Mouse (Mus musculus): ENCODE results near the gene Jsrp1. TPM values are rescaled to one million over a fixed set of nuclear protein-coding genes. Genes with fewer than 3 reads are reported as not detected.
"Not testable (repeated sequence)": the region's sequence is repeated elsewhere in the genome, so short reads cannot be mapped to it uniquely, and the experiment has no call there.

Jsrp1 gene
- polyA plus RNA-seq, 1 experiment from 2014 or later, result 2.2 TPM

GRCm38 (mm10) chr10:80821991-80822390 is 8.7 kb upstream of the Jsrp1 start:
- H3K27me3 ChIP-seq, result no peaks in the 10 kb centered on the region
- no peak overlapping the region for H3K4me2 ChIP-seq
- WGBS, result 41% methylated on average over 2 of the region's 2 CpGs
- H3K27ac ChIP-seq, result no peak overlapping the region
- H3K36me3 ChIP-seq, result no peaks in the 10 kb centered on the region
- H3K4me3 ChIP-seq, result no peak overlapping the region
- H3K9me3 ChIP-seq, result no peaks in the 10 kb centered on the region
- no peaks in the 10 kb centered on the region for H3K4me1 ChIP-seq
- no peak for ATAC-seq (ENCODE audit: insufficient number of reproducible peaks, insufficient read depth, low FRiP score, low TSS enrichment, low read depth)
- H3K9ac ChIP-seq, result no peak overlapping the region

GRCm38 (mm10) chr10:80819406-80819805 is 6.1 kb upstream of the Jsrp1 start:
- no peak overlapping the region for H3K4me2 ChIP-seq
- no peaks in the 10 kb centered on the region for H3K4me1 ChIP-seq
- no peaks in the 10 kb centered on the region for H3K27me3 ChIP-seq
- H3K4me3 ChIP-seq, result no peak overlapping the region
- no peak overlapping the region for H3K9ac ChIP-seq
- WGBS, result 46% methylated on average over 3 of the region's 3 CpGs
- no peaks in the 10 kb centered on the region for H3K9me3 ChIP-seq
- no peak for ATAC-seq (ENCODE audit: insufficient number of reproducible peaks, insufficient read depth, low FRiP score, low TSS enrichment, low read depth)
- H3K36me3 ChIP-seq, result no peaks in the 10 kb centered on the region
- no peak overlapping the region for H3K27ac ChIP-seq

GRCm38 (mm10) chr10:80818599-80819281 is 5.4 kb upstream of the Jsrp1 start:
- H3K4me2 ChIP-seq, result no peak overlapping the region
- no peak overlapping the region for H3K9ac ChIP-seq
- WGBS, result 59% methylated on average over 6 of the region's 6 CpGs
- no peaks in the 10 kb centered on the region for H3K4me1 ChIP-seq
- ATAC-seq (ENCODE audit: insufficient number of reproducible peaks, insufficient read depth, low FRiP score, low TSS enrichment, low read depth), result no peak
- no peaks in the 10 kb centered on the region for H3K27me3 ChIP-seq
- no peaks in the 10 kb centered on the region for H3K36me3 ChIP-seq
- no peak overlapping the region for H3K27ac ChIP-seq
- no peaks in the 10 kb centered on the region for H3K9me3 ChIP-seq
- H3K4me3 ChIP-seq, result no peak overlapping the region

GRCm38 (mm10) chr10:80817955-80818354 is 4.7 kb upstream of the Jsrp1 start:
- not testable (repeated sequence) for H3K4me3 ChIP-seq; H3K9me3 ChIP-seq; H3K4me1 ChIP-seq; H3K27ac ChIP-seq; ATAC-seq (ENCODE audit: insufficient number of reproducible peaks, insufficient read depth, low FRiP score, low TSS enrichment, low read depth); H3K9ac ChIP-seq; H3K36me3 ChIP-seq; H3K27me3 ChIP-seq; H3K4me2 ChIP-seq
- 82% methylated on average over 7 of the region's 7 CpGs for WGBS

- Histone ChIP-seq H3K36me3 (no peaks in the 10 kb centered on the region), H3K9me3 (no peaks in the 10 kb centered on the region), H3K27me3 (no peaks in the 10 kb centered on the region), H3K4me1 (no peaks in the 10 kb centered on the region), H3K4me3 (no peak overlapping the region), H3K9ac (no peak overlapping the region), H3K27ac (no peak overlapping the region), H3K4me2 (no peak overlapping the region)
- WGBS, result 76% methylated on average over 2 of the region's 2 CpGs
- no peak for ATAC-seq (ENCODE audit: insufficient number of reproducible peaks, insufficient read depth, low FRiP score, low TSS enrichment, low read depth)
Observed at GRCm38 (mm10) chr10:80817164-80817563, 3.9 kb upstream of the Jsrp1 start.

- not testable (repeated sequence) for H3K4me1 ChIP-seq; H3K9ac ChIP-seq; H3K27me3 ChIP-seq; H3K27ac ChIP-seq; ATAC-seq (ENCODE audit: insufficient number of reproducible peaks, insufficient read depth, low FRiP score, low TSS enrichment, low read depth); H3K4me2 ChIP-seq; H3K4me3 ChIP-seq; H3K9me3 ChIP-seq; H3K36me3 ChIP-seq
- 79% methylated on average over 3 of the region's 3 CpGs for WGBS
Observed at GRCm38 (mm10) chr10:80816303-80816702, 3.0 kb upstream of the Jsrp1 start.

- Histone ChIP-seq H3K4me3 (no peak overlapping the region), H3K27ac (no peak overlapping the region), H3K4me1 (peaks cover 6% of the 10 kb centered on the region), H3K9me3 (no peaks in the 10 kb centered on the region), H3K4me2 (no peak overlapping the region), H3K27me3 (peaks cover 15% of the 10 kb centered on the region), H3K9ac (no peak overlapping the region), H3K36me3 (no peaks in the 10 kb centered on the region)
- 65% methylated on average over 7 of the region's 7 CpGs for WGBS
- no peak for ATAC-seq (ENCODE audit: insufficient number of reproducible peaks, insufficient read depth, low FRiP score, low TSS enrichment, low read depth)
Observed at GRCm38 (mm10) chr10:80814800-80815199, 1.5 kb upstream of the Jsrp1 start.

- H3K9me3 ChIP-seq, result no peaks in the 10 kb centered on the region
- no peaks in the 10 kb centered on the region for H3K36me3 ChIP-seq
- peaks cover 36% of the 10 kb centered on the region for H3K27me3 ChIP-seq
- H3K9ac ChIP-seq, result peak overlapping the region; percentile 54
- H3K4me1 ChIP-seq, result peaks cover 26% of the 10 kb centered on the region
- no peak for ATAC-seq (ENCODE audit: insufficient number of reproducible peaks, insufficient read depth, low FRiP score, low TSS enrichment, low read depth)
- H3K4me2 ChIP-seq, result no peak overlapping the region
- no peak overlapping the region for H3K27ac ChIP-seq
- 58% methylated on average over 5 of the region's 5 CpGs for WGBS
- no peak overlapping the region for H3K4me3 ChIP-seq
Observed at GRCm38 (mm10) chr10:80812391-80813041, 782 bp downstream of the Jsrp1 start.

- H3K9me3 ChIP-seq, result no peaks in the 10 kb centered on the region
- no peak overlapping the region for H3K27ac ChIP-seq
- peak overlapping the region; percentile 38 for H3K4me2 ChIP-seq
- 4% methylated on average over 20 of the region's 20 CpGs for WGBS
- peak overlapping the region; percentile 40 for H3K9ac ChIP-seq
- H3K36me3 ChIP-seq, result peaks cover 4% of the 10 kb centered on the region
- no peak for ATAC-seq (ENCODE audit: insufficient number of reproducible peaks, insufficient read depth, low FRiP score, low TSS enrichment, low read depth)
- H3K4me3 ChIP-seq, result peak overlapping the region; percentile 7; the same call in 1 of the 2 replicates
- H3K4me1 ChIP-seq, result peaks cover 42% of the 10 kb centered on the region
- peaks cover 46% of the 10 kb centered on the region for H3K27me3 ChIP-seq
Observed at GRCm38 (mm10) chr10:80810084-80810483, 3.2 kb downstream of the Jsrp1 start.

- Histone ChIP-seq H3K4me1 (peaks cover 42% of the 10 kb centered on the region), H3K9ac (peak overlapping the region; percentile 54), H3K4me2 (peak overlapping the region; percentile 39), H3K27me3 (peaks cover 46% of the 10 kb centered on the region), H3K4me3 (peak overlapping the region; percentile 51), H3K36me3 (peaks cover 14% of the 10 kb centered on the region), H3K9me3 (no peaks in the 10 kb centered on the region), H3K27ac (no peak overlapping the region)
- ATAC-seq (ENCODE audit: insufficient number of reproducible peaks, insufficient read depth, low FRiP score, low TSS enrichment, low read depth), result no peak
- WGBS, result 6% methylated on average over 18 of the region's 18 CpGs
Observed at GRCm38 (mm10) chr10:80808985-80809632, 4.2 kb downstream of the Jsrp1 start.

GRCm38 (mm10) chr10:80808099-80808984 is 5.0 kb downstream of the Jsrp1 start:
- no peak for ATAC-seq (ENCODE audit: insufficient number of reproducible peaks, insufficient read depth, low FRiP score, low TSS enrichment, low read depth)
- 15% methylated on average over 40 of the region's 40 CpGs for WGBS
- peaks cover 46% of the 10 kb centered on the region for H3K27me3 ChIP-seq
- H3K36me3 ChIP-seq, result peaks cover 22% of the 10 kb centered on the region
- H3K4me2 ChIP-seq, result peak overlapping the region; percentile 94
- H3K27ac ChIP-seq, result no peak overlapping the region
- H3K4me1 ChIP-seq, result peaks cover 42% of the 10 kb centered on the region
- H3K9me3 ChIP-seq, result no peaks in the 10 kb centered on the region
- H3K4me3 ChIP-seq, result peak overlapping the region; percentile 51
- peak overlapping the region; percentile 54 for H3K9ac ChIP-seq
